In genomic region chr7:143438965-143439364, GRCm38 (mm10) we compare ENCODE assay signal across 15 mouse cellular contexts. TPM values are rescaled to one million over a fixed set of nuclear protein-coding genes. Genes with fewer than 3 reads are reported as not detected.
A peak's percentile ranks its signal among the peaks of the same experiment; 100 is the strongest.
DNase-seq lines count a peak whose midpoint lies in the region; ATAC-seq and TF ChIP-seq lines count a peak whose summit lies in the region.
"Had no signal": no experiment of that assay in that cellular context is flagged by ENCODE, and none has a peak within 500 bp of the region (broad histone marks: within the 10 kb centered on the region; RNA-seq: fewer than 3 reads in every experiment).

No protein-coding gene starts in this region.

- peaks cover 93% of the 10 kb centered on the region for H3K27me3 ChIP-seq in heart, embryonic 10.5 days (ENCODE audit: insufficient read depth, poor library complexity, severe bottlenecking)
- H3K27me3 ChIP-seq in heart, adult 2 months (ENCODE audit: control insufficient read depth, insufficient read depth, low read length) = no peaks in the 10 kb centered on the region
- H3K27me3 ChIP-seq in midbrain, embryonic 10.5 days (ENCODE audit: low read depth, poor library complexity, severe bottlenecking) = peaks cover 97% of the 10 kb centered on the region
- peaks cover 2% of the 10 kb centered on the region; the same call in 1 of the 2 replicates for H3K27me3 ChIP-seq in midbrain, postnatal 0 days (ENCODE audit: insufficient read depth, low read length)
- H3K27me3 ChIP-seq in limb, embryonic 13.5 days = peaks cover 19% of the 10 kb centered on the region

- H3K9me3 ChIP-seq in heart, embryonic 10.5 days = no peaks in the 10 kb centered on the region
- H3K9me3 ChIP-seq in midbrain, embryonic 10.5 days (replicated peaks) = no peaks in the 10 kb centered on the region
- no peaks in the 10 kb centered on the region for H3K9me3 ChIP-seq in midbrain, postnatal 0 days (ENCODE audit: low read length)
- H3K9me3 ChIP-seq in limb, embryonic 13.5 days = no peaks in the 10 kb centered on the region
- H3K9me3 ChIP-seq: liver, embryonic 12.5 days had no signal

- H3K36me3 ChIP-seq in heart, embryonic 10.5 days = no peaks in the 10 kb centered on the region
- no peaks in the 10 kb centered on the region for H3K36me3 ChIP-seq in heart, adult 2 months (ENCODE audit: control insufficient read depth, insufficient read depth, low read length)
- H3K36me3 ChIP-seq in midbrain, embryonic 10.5 days = no peaks in the 10 kb centered on the region
- no peaks in the 10 kb centered on the region for H3K36me3 ChIP-seq in midbrain, postnatal 0 days (ENCODE audit: insufficient read depth, low read length)
- H3K36me3 ChIP-seq in limb, embryonic 13.5 days = no peaks in the 10 kb centered on the region
- H3K36me3 ChIP-seq: liver, embryonic 12.5 days had no signal

- no peaks in the 10 kb centered on the region for H3K79me2 ChIP-seq in heart, adult 2 months (replicated peaks; ENCODE audit: control insufficient read depth, insufficient read depth, low read length)

- no peak for TF ChIP-seq EP300 in heart, adult 2 months (IDR thresholded peaks at IDR 0.05; ENCODE audit: insufficient read depth, low read depth, low read length)

- ATAC-seq in midbrain, postnatal 0 days (ENCODE audit: low FRiP score) = no peak
- ATAC-seq in limb, embryonic 13.5 days (ENCODE audit: low FRiP score, low read depth) = no peak
- ATAC-seq in inflammation-experienced regulatory T-cells, adult 6 months = no peak
- ATAC-seq: liver, embryonic 12.5 days had no signal

- intact Hi-C loops in heart, adult 2 months (cut with DNase I) = no loop called here

- TF ChIP-seq CTCF in heart, adult 2 months (IDR thresholded peaks at IDR 0.05) = no peak
- TF ChIP-seq CTCF in midbrain, postnatal 0 days (IDR thresholded peaks at IDR 0.05) = no peak

- no peak overlapping the region for H3K4me2 ChIP-seq in midbrain, postnatal 0 days (ENCODE audit: low read depth, low read length, poor library complexity, severe bottlenecking)
- H3K4me2 ChIP-seq in limb, embryonic 13.5 days (replicated peaks) = peak overlapping the region; percentile 89

- H3K4me3 ChIP-seq in heart, embryonic 10.5 days = peak overlapping the region; percentile 73
- no peak overlapping the region for H3K4me3 ChIP-seq in heart, adult 2 months
- peak overlapping the region; percentile 61 for H3K4me3 ChIP-seq in midbrain, embryonic 10.5 days
- no peak overlapping the region for H3K4me3 ChIP-seq in midbrain, postnatal 0 days (ENCODE audit: low read depth, low read length)
- H3K4me3 ChIP-seq in limb, embryonic 13.5 days = peak overlapping the region; percentile 52; the same call in 1 of the 2 replicates
- H3K4me3 ChIP-seq: erythroblast, embryonic 14.5 days had no signal

- H3K4me1 ChIP-seq in heart, embryonic 10.5 days = peaks cover 31% of the 10 kb centered on the region
- peaks cover 3% of the 10 kb centered on the region for H3K4me1 ChIP-seq in heart, adult 2 months (ENCODE audit: control insufficient read depth, insufficient read depth, low read length)
- peaks cover 65% of the 10 kb centered on the region for H3K4me1 ChIP-seq in midbrain, embryonic 10.5 days
- H3K4me1 ChIP-seq in midbrain, postnatal 0 days (ENCODE audit: insufficient read depth, low read length) = peaks cover 3% of the 10 kb centered on the region; the same call in 1 of the 2 replicates
- H3K4me1 ChIP-seq in limb, embryonic 13.5 days = peaks cover 22% of the 10 kb centered on the region

- H3K9ac ChIP-seq in heart, adult 2 months (ENCODE audit: low read depth, low read length) = no peak overlapping the region
- H3K9ac ChIP-seq in midbrain, postnatal 0 days (replicated peaks; ENCODE audit: low read length, poor library complexity, severe bottlenecking) = no peak overlapping the region
- H3K9ac ChIP-seq in limb, embryonic 13.5 days = no peak overlapping the region

- no peak for DNase-seq in heart, embryonic 10.5 days (ENCODE audit: low spot score)
- DNase-seq in heart, adult 2 months = no peak
- no peak for DNase-seq in midbrain, embryonic 10.5 days (ENCODE audit: low spot score)
- no peak for DNase-seq in midbrain, postnatal 0 days (ENCODE audit: low spot score)
- DNase-seq in urinary bladder, postnatal 4 days (ENCODE audit: low spot score in 2 of 2) = no peak
- DNase-seq in spleen, adult 18-20 months = no peak
- DNase-seq: adrenal gland, adult 2 months; cerebellum, adult 2 months; layer of hippocampus, adult 9-11 months; right cerebral cortex, postnatal 25 days had no signal

- TF ChIP-seq POLR2A in heart, adult 2 months (IDR thresholded peaks at IDR 0.05; ENCODE audit: insufficient read depth, low read depth, low read length) = no peak

- WGBS in heart, embryonic 10.5 days = 54% methylated on average over 1 of the region's 1 CpGs
- 96% methylated on average over 1 of the region's 1 CpGs for WGBS in heart, adult 2 months
- 71% methylated on average over 1 of the region's 1 CpGs for WGBS in midbrain, embryonic 10.5 days
- 69% methylated on average over 1 of the region's 1 CpGs for WGBS in midbrain, postnatal 0 days
- 86% methylated on average over 1 of the region's 1 CpGs for WGBS in limb, embryonic 13.5 days

- H3K27ac ChIP-seq in heart, embryonic 10.5 days = peak overlapping the region; percentile 22; the same call in 1 of the 2 replicates
- H3K27ac ChIP-seq in heart, adult 2 months = no peak overlapping the region
- peak overlapping the region; percentile 96; the same call in 1 of the 2 replicates for H3K27ac ChIP-seq in midbrain, embryonic 10.5 days (replicated peaks)
- H3K27ac ChIP-seq in midbrain, postnatal 0 days (ENCODE audit: low read depth, low read length) = no peak overlapping the region
- no peak overlapping the region for H3K27ac ChIP-seq in limb, embryonic 13.5 days
- H3K27ac ChIP-seq: kidney, postnatal 0 days; liver, embryonic 12.5 days had no signal

RNA-seq across cellular contexts. Expression of gene Cdkn1c, which starts 21.9 kb away (rescaled TPM):
- 1,495 and 1,694 TPM in 2 replicates for polyA plus RNA-seq in heart, embryonic 10.5 days (2016; fragmentation: Nextera tagmentation; extraction: Ambion mirVana)
- 10 to 100 TPM; 33.9 to 42.4 TPM for total RNA-seq in heart, adult 2 months (2021)
- polyA plus RNA-seq in heart, adult 2 months (2012; rRNA removed) = 12.3 and 15.7 TPM in 2 replicates
- polyA plus RNA-seq in midbrain, embryonic 10.5 days (2016; fragmentation: Nextera tagmentation; extraction: Ambion mirVana) = 329 and 443 TPM in 2 replicates
- total RNA-seq in midbrain, postnatal 0 days (2014; rRNA removed) = 107 and 131 TPM in 2 replicates
- polyA plus RNA-seq in midbrain, postnatal 0 days (2015; fragmentation: Nextera tagmentation; extraction: Ambion mirVana) = 111 and 115 TPM in 2 replicates
- polyA plus RNA-seq in limb, embryonic 13.5 days (2015; fragmentation: Nextera tagmentation; extraction: Ambion mirVana) = 1,335 and 1,388 TPM in 2 replicates
- polyA plus RNA-seq in inflammation-experienced regulatory T-cells, adult 6 months (2017; shearing (Covaris generic)) = under 1 TPM in 2 of 3 experiments, not detected in 1; 0.25 to 0.64 TPM

RNA-seq across cellular contexts. Expression of gene Slc22a18, which starts 34.6 kb away (rescaled TPM):
- 0.54 and 1.3 TPM in 2 replicates for polyA plus RNA-seq in heart, embryonic 10.5 days (2016; fragmentation: Nextera tagmentation; extraction: Ambion mirVana)
- total RNA-seq in heart, adult 2 months (2021) = under 1 TPM; 0.36 to 0.42 TPM
- 2.3 and 2.5 TPM in 2 replicates for polyA plus RNA-seq in heart, adult 2 months (2012; rRNA removed)
- 0.17 and 0.20 TPM in 2 replicates for polyA plus RNA-seq in midbrain, embryonic 10.5 days (2016; fragmentation: Nextera tagmentation; extraction: Ambion mirVana)
- 0.33 and 0.47 TPM in 2 replicates for total RNA-seq in midbrain, postnatal 0 days (2014; rRNA removed)
- polyA plus RNA-seq in midbrain, postnatal 0 days (2015; fragmentation: Nextera tagmentation; extraction: Ambion mirVana) = 0.71 and 0.86 TPM in 2 replicates
- 1.4 and 1.5 TPM in 2 replicates for polyA plus RNA-seq in limb, embryonic 13.5 days (2015; fragmentation: Nextera tagmentation; extraction: Ambion mirVana)
- polyA plus RNA-seq in inflammation-experienced regulatory T-cells, adult 6 months (2017; shearing (Covaris generic)) = under 1 TPM in 1 of 3 experiments, not detected in 2; 0.54 TPM
- polyA plus RNA-seq: erythroblast, embryonic 14.5 days had no signal

Comparison
In these comparisons a context has a peak if more than half of its experiments do, and no peak if none do; other contexts are left out.
1. H3K27ac ChIP-seq: peak in heart, embryonic 10.5 days (single experiment) and midbrain, embryonic 10.5 days (single experiment); none in heart, adult 2 months (single experiment), midbrain, postnatal 0 days (single experiment) and limb, embryonic 13.5 days (single experiment).
2. H3K4me3 ChIP-seq: peak in heart, embryonic 10.5 days (single experiment), midbrain, embryonic 10.5 days (single experiment) and limb, embryonic 13.5 days (single experiment); none in heart, adult 2 months (single experiment) and midbrain, postnatal 0 days (single experiment).